Mouse (Mus musculus) kidney, embryonic 16.5 days (tissue): Measurements from ENCODE around the gene Sar1a. TPM values are rescaled to one million over a fixed set of nuclear protein-coding genes. Genes with fewer than 3 reads are reported as not detected.

Source experiments
- ATAC-seq: fragments of 200-750 bp; cut with Nextera tagmentation; 2 replicates; pipeline ENCODE4 v1.8.0; 2017; ENCODE audit warnings: moderate TSS enrichment; ENCODE audit not compliant: low FRiP score, low TSS enrichment
- H3K27ac ChIP-seq: fragments of 300-500 bp; sonication (generic); 2 replicates; pipeline ENCODE4 v1.5.1; 2014; ENCODE audit warnings: low read length
- H3K27me3 ChIP-seq: fragments of 300-500 bp; sonication (generic); 2 replicates; pipeline ENCODE4 v1.6.1; 2014; ENCODE audit warnings: low read length, control low read depth, mixed read lengths; ENCODE audit not compliant: insufficient read depth
- H3K36me3 ChIP-seq: fragments of 300-500 bp; sonication (generic); 2 replicates; pipeline ENCODE4 v1.6.1; 2014; ENCODE audit warnings: low read length, control low read depth, mixed read lengths; ENCODE audit not compliant: insufficient read depth
- H3K4me1 ChIP-seq: fragments of 300-500 bp; sonication (generic); 2 replicates; pipeline ENCODE4 v1.6.1; 2014; ENCODE audit warnings: low read length, control low read depth, mixed read lengths; ENCODE audit not compliant: insufficient read depth
- H3K4me2 ChIP-seq: fragments of 300-500 bp; sonication (generic); replicated peaks from 2 replicates; pipeline ENCODE4 v1.6.1; 2014; ENCODE audit warnings: low read depth, low read length
- H3K4me3 ChIP-seq: fragments of 300-500 bp; sonication (generic); 2 replicates; pipeline ENCODE4 v1.5.1; 2014; ENCODE audit warnings: mild to moderate bottlenecking, low read length
- H3K9ac ChIP-seq: fragments of 300-500 bp; sonication (generic); replicated peaks from 2 replicates; pipeline ENCODE4 v1.6.1; 2014; ENCODE audit warnings: low read length
- H3K9me3 ChIP-seq: fragments of 300-500 bp; sonication (generic); 2 replicates; pipeline ENCODE4 v1.6.1; 2016; ENCODE audit warnings: low read length, control low read depth
- WGBS: fragments of 180-500 bp; shearing (Covaris S2); extraction: QIAGEN DNeasy Blood & Tissue Kit; methylation state at CpG from one replicate; pipeline ENCODE4 v1.1.7; 2014; 5-methylcytosine and 5-hydroxymethylcytosine counted together
- polyA plus RNA-seq: library from polyadenylated mRNA; unstranded; fragments of >200 nt; fragmentation: Nextera tagmentation; extraction: Ambion mirVana; gene quantifications from 2 replicates; pipeline ENCODE4 v1.2.1, GENCODE M21; 2015

The Sar1a gene
- polyA plus RNA-seq, 1 experiment from 2014 or later = 260 TPM

DNA sequence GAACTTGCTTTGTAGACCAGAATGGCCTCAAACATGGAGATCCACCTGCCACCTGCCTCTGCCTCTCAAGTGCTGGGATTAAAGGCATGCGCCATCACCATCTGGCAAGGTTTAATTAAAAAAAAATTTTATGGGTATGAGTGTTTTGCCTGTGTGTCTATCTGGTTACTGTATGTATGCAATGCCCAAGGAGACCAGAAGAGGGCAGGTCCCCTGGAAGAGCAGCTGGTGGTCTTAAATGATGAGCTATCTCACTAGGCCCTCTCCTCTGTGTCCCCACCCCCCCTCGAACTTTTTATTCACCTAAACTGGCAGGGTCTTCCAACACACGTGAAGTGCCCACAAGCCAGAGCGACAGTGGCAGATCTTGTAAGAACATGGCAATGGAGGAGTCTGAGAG, 61.8 kb downstream of the Sar1a start:
- 89% methylated on average over 4 of the region's 4 CpGs for WGBS
- ATAC-seq = no peak
- Histone ChIP-seq H3K27me3 (no peaks in the 10 kb centered on the region), H3K4me1 (no peaks in the 10 kb centered on the region), H3K4me3 (no peak overlapping the region), H3K9me3 (0 out of 2 replicates have a peak, but pooled peaks cover 4% of the 10 kb centered on the region), H3K27ac (no peak overlapping the region), H3K4me2 (no peak overlapping the region), H3K36me3 (peaks cover 74% of the 10 kb centered on the region), H3K9ac (no peak overlapping the region)

DNA sequence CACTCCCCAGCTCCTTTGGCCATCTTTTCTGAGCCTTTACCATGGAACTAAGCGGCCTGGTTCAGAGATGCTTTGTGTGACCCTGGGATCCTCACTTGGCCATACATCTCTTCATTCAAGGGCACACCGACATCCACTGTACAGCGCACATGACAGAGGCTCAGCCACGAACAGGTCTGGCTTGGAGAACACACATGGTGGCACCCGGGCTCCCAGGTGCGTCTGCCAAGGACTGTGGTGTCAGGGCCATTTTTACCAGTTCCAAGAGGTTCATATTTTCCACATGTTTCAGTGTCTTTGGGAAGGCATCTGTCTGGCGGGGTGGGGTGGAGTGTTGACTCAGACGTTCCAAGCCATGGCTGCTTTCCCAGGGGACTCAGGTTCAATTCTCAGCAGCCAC, 62.2 kb downstream of the Sar1a start:
- H3K4me1 ChIP-seq = no peaks in the 10 kb centered on the region
- H3K27ac ChIP-seq = no peak overlapping the region
- H3K9me3 ChIP-seq = 0 out of 2 replicates have a peak, but pooled peaks cover 4% of the 10 kb centered on the region
- no peak for ATAC-seq
- peaks cover 79% of the 10 kb centered on the region for H3K36me3 ChIP-seq
- H3K4me3 ChIP-seq = no peak overlapping the region
- H3K9ac ChIP-seq = no peak overlapping the region
- H3K4me2 ChIP-seq = no peak overlapping the region
- no peaks in the 10 kb centered on the region for H3K27me3 ChIP-seq
- 93% methylated on average over 8 of the region's 8 CpGs for WGBS

Other genes with a start within 250 kb of the Sar1a start
- 57.4 and 71.4 TPM in 2 replicates for gene Eif4ebp2, start 227.6 kb upstream of the Sar1a start, polyA plus RNA-seq
- gene Lrrc20, start 204.5 kb upstream of the Sar1a start, polyA plus RNA-seq = 8.4 and 10.5 TPM in 2 replicates
- gene Npffr1, start 84.8 kb upstream of the Sar1a start, polyA plus RNA-seq = 0.12 TPM in 2 replicates
- 179 and 180 TPM in 2 replicates for gene Ppa1, start 31.7 kb upstream of the Sar1a start, polyA plus RNA-seq
- gene Tysnd1, start 15.2 kb downstream of the Sar1a start, polyA plus RNA-seq = 31.2 and 37.0 TPM in 2 replicates
- 24.3 and 28.0 TPM in 2 replicates for gene Aifm2, start 35.0 kb downstream of the Sar1a start, polyA plus RNA-seq
- gene H2afy2, start 103.8 kb downstream of the Sar1a start, polyA plus RNA-seq = 140 and 155 TPM in 2 replicates